ENCODE assay signal across 31 mouse cellular contexts in genomic region chr15:12362701-12363040, GRCm38 (mm10). TPM values are rescaled to one million over a fixed set of nuclear protein-coding genes. Genes with fewer than 3 reads are reported as not detected.
DNase-seq lines count a peak whose midpoint lies in the region; ATAC-seq and TF ChIP-seq lines count a peak whose summit lies in the region.
"Had no signal": no experiment of that assay in that cellular context is flagged by ENCODE, and none has a peak within 500 bp of the region (broad histone marks: within the 10 kb centered on the region; RNA-seq: fewer than 3 reads in every experiment).

No protein-coding gene starts in this region.

- ATAC-seq in intestine, embryonic 14.5 days (replicated peaks; ENCODE audit: low FRiP score, low TSS enrichment, low read depth): no peak
- no peak for ATAC-seq in intestine, embryonic 16.5 days
- ATAC-seq: CD4-positive, CD25-positive, alpha-beta regulatory T cell, adult 4 months; forebrain, embryonic 16.5 days; midbrain, embryonic 16.5 days had no signal

- DNase-seq in intestine, embryonic 14.5 days (ENCODE audit: low spot score): peak; percentile 16
- DNase-seq in left cerebral cortex, adult 2 months (ENCODE audit: extremely low spot score in 1 of 2, low spot score in 2 of 2): no peak
- DNase-seq in left cerebral cortex, postnatal 4 days: no peak
- DNase-seq in right cerebral cortex, adult 2 months (ENCODE audit: low spot score in 2 of 2): peak; percentile 38 to 63
- no peak for DNase-seq in right cerebral cortex, postnatal 25 days
- no peak for DNase-seq in spleen, adult 18-20 months
- DNase-seq: adrenal gland, postnatal 25 days; cerebellum, adult 18-20 months; cerebellum, postnatal 14 days; heart, adult 2 months; heart, postnatal 4 days; kidney, adult 11 months; kidney, postnatal 14 days; liver; lung, adult 2 months; lung, postnatal 10 days; thymus, postnatal 14 days had no signal

- no peaks in the 10 kb centered on the region for H3K4me1 ChIP-seq in intestine, embryonic 14.5 days (replicated peaks; ENCODE audit: control insufficient read depth, insufficient read depth, low read length)
- H3K4me1 ChIP-seq in intestine, embryonic 16.5 days (ENCODE audit: control insufficient read depth, insufficient read depth, low read length): peaks cover 4% of the 10 kb centered on the region
- H3K4me1 ChIP-seq: stomach, embryonic 15.5 days had no signal

- no peak overlapping the region for H3K4me2 ChIP-seq in intestine, embryonic 14.5 days (ENCODE audit: low read length)
- no peak overlapping the region for H3K4me2 ChIP-seq in intestine, embryonic 16.5 days (ENCODE audit: low read depth, low read length)
- H3K4me2 ChIP-seq: heart, embryonic 12.5 days; hindbrain, embryonic 13.5 days; stomach, embryonic 15.5 days had no signal

- H3K9me3 ChIP-seq in intestine, embryonic 14.5 days (ENCODE audit: control insufficient read depth, low read length): no peaks in the 10 kb centered on the region
- H3K9me3 ChIP-seq in intestine, embryonic 16.5 days (ENCODE audit: control insufficient read depth, low read length): no peaks in the 10 kb centered on the region
- H3K9me3 ChIP-seq: heart, embryonic 12.5 days; hindbrain, embryonic 13.5 days; stomach, embryonic 15.5 days had no signal

- no peak overlapping the region for H3K27ac ChIP-seq in intestine, embryonic 14.5 days (ENCODE audit: low read depth)
- H3K27ac ChIP-seq in intestine, embryonic 16.5 days (ENCODE audit: low read length): no peak overlapping the region
- peak overlapping the region; percentile 54; the same call in 1 of the 2 replicates for H3K27ac ChIP-seq in left cerebral cortex, adult 2 months
- H3K27ac ChIP-seq: heart, adult 2 months; hindbrain, embryonic 13.5 days; liver, embryonic 14.5 days; stomach, embryonic 15.5 days had no signal

- H3K27me3 ChIP-seq in intestine, embryonic 14.5 days (replicated peaks; ENCODE audit: control insufficient read depth, insufficient read depth, low read length): no peaks in the 10 kb centered on the region
- no peaks in the 10 kb centered on the region for H3K27me3 ChIP-seq in intestine, embryonic 16.5 days (replicated peaks; ENCODE audit: control insufficient read depth, insufficient read depth, low read length)
- H3K27me3 ChIP-seq: heart, embryonic 12.5 days; hindbrain, embryonic 13.5 days; stomach, embryonic 15.5 days had no signal

- intact Hi-C loops in left cerebral cortex, adult 2 months (cut with DNase I): loop anchor here (10.0 kb wide), 2 partner anchors 372 to 388 kb away; partner anchors contain the start of gene Pdzd2
- intact Hi-C loops in left cerebral cortex, postnatal 4 days (cut with DNase I): no loop called here

- 83% methylated on average over 6 of the region's 6 CpGs for WGBS in intestine, embryonic 14.5 days
- WGBS in intestine, embryonic 16.5 days: 85% methylated on average over 6 of the region's 6 CpGs

- no peak overlapping the region for H3K4me3 ChIP-seq in intestine, embryonic 14.5 days (ENCODE audit: low read depth, low read length)
- no peak overlapping the region for H3K4me3 ChIP-seq in intestine, embryonic 16.5 days (ENCODE audit: low read length)
- no peak overlapping the region for H3K4me3 ChIP-seq in left cerebral cortex, adult 2 months
- H3K4me3 ChIP-seq: erythroblast, embryonic 14.5 days; heart, adult 2 months; heart, embryonic 12.5 days; hindbrain, embryonic 13.5 days; stomach, embryonic 15.5 days had no signal

- no peak for TF ChIP-seq CTCF in left cerebral cortex, adult 2 months (IDR thresholded peaks at IDR 0.05)

- H3K36me3 ChIP-seq in intestine, embryonic 14.5 days (ENCODE audit: control insufficient read depth, insufficient read depth, low read length): peaks cover 18% of the 10 kb centered on the region
- peaks cover 2% of the 10 kb centered on the region; the same call in 1 of the 2 replicates for H3K36me3 ChIP-seq in intestine, embryonic 16.5 days (ENCODE audit: control insufficient read depth, insufficient read depth, low read length)

- H3K9ac ChIP-seq in intestine, embryonic 14.5 days (ENCODE audit: low read length): no peak overlapping the region
- no peak overlapping the region for H3K9ac ChIP-seq in intestine, embryonic 16.5 days (ENCODE audit: low read depth, low read length)
- H3K9ac ChIP-seq: heart, embryonic 12.5 days; hindbrain, embryonic 13.5 days; liver, embryonic 14.5 days; stomach, embryonic 15.5 days had no signal

RNA-seq across cellular contexts. Expression of gene 1810049J17Rik, which starts 41.0 kb away (rescaled TPM):
- 1.4 and 1.7 TPM in 2 replicates for polyA plus RNA-seq in intestine, embryonic 14.5 days (2014; fragmentation: Nextera tagmentation; extraction: Ambion mirVana)
- polyA plus RNA-seq in intestine, embryonic 16.5 days (2015; fragmentation: Nextera tagmentation; extraction: Ambion mirVana): 0.81 and 2.1 TPM in 2 replicates
- 1 to 10 TPM; 1.2 to 2.6 TPM for total RNA-seq in left cerebral cortex, adult 2 months (2021)
- total RNA-seq in left cerebral cortex, postnatal 4 days (2021): not detected
- total RNA-seq: adrenal gland, postnatal 25 days; heart, adult 2 months; neutrophil, adult 5-6 weeks had no signal
- polyA plus RNA-seq: brain, embryonic 14.5 days; CD4-positive, CD25-positive, alpha-beta regulatory T cell, adult 4 months; cortical plate, adult 2 months; erythroblast, embryonic 14.5 days; forebrain, embryonic 11.5 days; forebrain, embryonic 16.5 days; heart, adult 2 months; hindbrain, embryonic 13.5 days; lung, adult 2 months; midbrain, embryonic 16.5 days; small intestine, adult 2 months had no signal

RNA-seq across cellular contexts. Expression of gene Golph3, which starts 41.4 kb away (rescaled TPM):
- 93.2 and 98.0 TPM in 2 replicates for polyA plus RNA-seq in intestine, embryonic 14.5 days (2014; fragmentation: Nextera tagmentation; extraction: Ambion mirVana)
- 66.9 and 74.3 TPM in 2 replicates for polyA plus RNA-seq in intestine, embryonic 16.5 days (2015; fragmentation: Nextera tagmentation; extraction: Ambion mirVana)
- total RNA-seq in left cerebral cortex, adult 2 months (2021): 100 to 1,000 TPM; 103 to 108 TPM
- total RNA-seq in left cerebral cortex, postnatal 4 days (2021): 10 to 100 TPM; 62.9 to 67.9 TPM

Comparison
In these comparisons a context has a peak if more than half of its experiments do, and no peak if none do; other contexts are left out.
1. DNase-seq: peak in intestine, embryonic 14.5 days (single experiment) and right cerebral cortex, adult 2 months (2 of 2); none in left cerebral cortex, adult 2 months (0 of 2), left cerebral cortex, postnatal 4 days (single experiment), right cerebral cortex, postnatal 25 days (single experiment) and spleen, adult 18-20 months (0 of 2).